Mouse (Mus musculus) adrenal gland, adult 8-10 months (tissue): ENCODE measurements at regions not wholly inside any gene's neighbourhood (a gene's known extent, or its start where the extent isn't known, plus 50 kb on each side); places are given as distances from the start of the nearest gene placed in this dataset.

Experiments
- DNase-seq: peaks from one replicate; pipeline ENCODE4 v3.0.0; 2022

DNA sequence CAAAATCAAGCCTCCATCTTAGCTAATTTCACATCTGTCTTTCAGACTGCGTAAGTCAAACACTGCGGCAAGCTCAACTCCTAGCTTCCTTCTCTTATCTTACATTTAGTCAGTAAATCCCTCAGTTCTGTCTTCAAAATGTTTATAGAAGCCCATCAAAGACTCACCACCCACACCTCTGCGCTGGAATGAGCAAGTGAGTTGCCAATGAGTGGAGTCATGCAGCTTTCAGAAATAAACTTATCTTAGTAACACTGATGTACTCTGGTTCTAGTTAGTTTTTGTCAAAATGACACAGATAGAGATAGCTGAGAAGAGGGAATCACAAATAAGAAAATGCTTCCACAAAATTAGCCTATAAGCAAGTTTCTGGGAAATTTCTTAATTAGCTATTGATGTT lies 280.7 kb upstream of the Prkd1 start:
- no peak for DNase-seq

DNA sequence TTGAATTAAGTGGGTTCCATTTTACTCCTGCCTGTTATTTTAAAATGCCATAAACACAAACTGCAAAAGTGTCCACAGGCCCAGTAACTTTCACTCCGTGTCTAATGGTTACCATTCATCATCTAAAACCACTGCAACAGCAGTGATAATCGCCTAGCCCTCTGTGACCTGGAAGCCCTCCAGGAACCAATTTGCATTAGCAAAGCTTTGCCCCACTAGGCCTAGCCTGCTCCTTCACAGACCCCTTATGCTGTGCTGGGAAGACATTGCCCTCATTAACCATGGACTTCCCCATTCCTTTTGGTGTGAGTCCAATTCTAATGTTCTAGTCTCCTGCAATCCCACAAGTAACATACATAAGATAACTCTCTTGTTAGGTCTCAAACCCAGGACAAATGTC lies 277.3 kb upstream of the Prkd1 start:
- no peak for DNase-seq

DNA sequence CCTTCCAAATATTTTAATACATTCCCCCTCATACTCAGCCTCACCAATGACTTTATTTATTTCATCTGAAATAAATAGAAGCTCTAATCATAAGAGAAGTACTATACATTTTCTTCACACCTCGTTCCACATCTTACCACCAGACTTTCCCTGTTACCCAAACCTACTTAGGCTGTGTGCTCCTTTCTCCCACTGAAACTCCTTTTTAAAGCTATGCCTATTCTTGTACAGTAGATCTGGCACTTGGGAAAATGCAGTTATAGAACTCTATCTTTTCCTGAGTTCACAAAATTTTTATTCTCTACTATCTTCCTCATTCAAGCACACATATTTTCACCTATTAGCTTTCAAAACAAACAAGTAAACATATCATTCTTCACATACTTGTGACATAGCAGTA lies 272.8 kb upstream of the Prkd1 start:
- DNase-seq = no peak

DNA sequence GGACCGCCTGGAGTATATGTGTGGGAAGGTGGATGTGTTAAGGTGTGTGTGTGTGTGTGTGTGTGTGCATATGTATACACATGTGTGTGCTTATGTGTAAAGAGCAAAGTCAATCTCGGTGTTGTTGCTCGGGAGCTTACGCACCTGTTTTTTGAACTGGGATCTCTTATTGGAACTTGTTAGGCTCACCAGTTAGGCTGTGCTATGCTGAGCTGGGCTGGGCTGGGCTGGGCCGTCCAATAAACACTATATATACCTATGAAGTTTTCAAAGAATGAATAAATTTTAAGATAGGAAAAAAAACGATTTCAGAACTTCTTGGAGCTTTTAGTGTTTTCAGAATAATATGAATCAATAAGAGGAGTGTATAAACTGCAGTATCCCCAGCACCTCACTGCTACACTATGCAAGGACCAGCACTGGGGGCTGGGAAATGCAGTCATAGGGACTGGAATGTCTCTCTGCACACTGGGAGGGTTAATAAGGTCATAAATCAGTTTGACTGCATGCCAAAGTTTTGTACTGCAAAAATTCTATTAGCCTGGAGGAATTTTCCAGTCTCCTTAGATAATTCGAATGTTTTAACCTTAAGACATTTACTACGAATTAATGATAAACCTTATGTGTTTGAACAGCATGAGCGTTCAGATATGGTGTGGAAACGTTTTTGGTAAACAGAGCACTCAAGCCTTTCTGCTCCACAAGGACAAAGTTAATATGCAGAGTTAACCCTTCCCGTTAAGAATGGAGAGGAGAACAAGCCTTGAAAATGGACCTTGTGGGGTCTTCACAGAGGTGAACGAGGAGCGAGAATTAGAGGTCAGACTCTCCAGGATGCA lies 250.9 kb upstream of the Prkd1 start:
- DNase-seq = no peak

DNA sequence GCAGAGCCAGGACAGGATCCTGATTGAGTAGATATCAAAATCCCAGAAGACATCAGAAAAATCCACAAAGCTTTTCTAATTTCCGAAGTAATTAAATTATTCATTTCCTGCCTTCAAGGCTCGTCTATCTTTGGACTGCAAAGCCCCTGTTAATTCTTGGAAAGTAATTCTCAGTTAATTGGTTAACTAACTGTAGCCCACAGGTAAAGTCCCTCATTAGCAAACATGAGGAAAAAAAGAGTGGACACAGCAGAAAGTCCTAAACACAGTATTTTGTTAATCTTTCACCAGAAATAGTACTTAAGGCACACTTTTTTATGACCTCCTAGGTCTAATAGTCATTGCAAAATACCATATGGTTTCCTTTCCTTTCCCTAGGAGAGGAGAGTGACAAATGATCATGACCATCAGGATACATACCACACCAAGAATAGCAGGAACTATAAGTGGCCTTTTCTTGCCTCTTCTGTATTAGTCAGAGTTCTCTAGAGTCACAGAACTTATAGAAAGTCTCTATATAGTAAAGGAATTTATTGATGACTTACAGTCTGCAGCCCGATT lies 248.8 kb upstream of the Prkd1 start:
- no peak for DNase-seq

DNA sequence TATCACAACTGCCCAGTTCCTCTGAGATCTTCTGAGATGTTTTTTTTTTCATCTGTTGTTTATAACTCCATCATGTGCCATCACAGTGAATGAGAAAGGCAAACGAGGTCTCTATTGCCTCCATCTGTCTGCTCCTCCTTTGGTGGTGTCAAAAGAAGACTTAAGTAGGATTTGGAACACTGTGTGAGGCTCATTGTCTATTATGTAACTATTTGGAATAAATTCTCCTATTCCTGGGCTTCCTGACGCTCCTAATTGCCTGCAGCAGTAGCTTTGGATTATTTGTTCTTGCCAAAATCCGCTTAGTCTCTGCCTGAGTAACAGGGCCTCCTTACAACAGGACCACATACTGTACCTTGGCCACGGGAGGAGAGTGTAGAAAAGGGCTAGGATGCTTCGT lies 244.7 kb upstream of the Prkd1 start:
- no peak for DNase-seq

DNA sequence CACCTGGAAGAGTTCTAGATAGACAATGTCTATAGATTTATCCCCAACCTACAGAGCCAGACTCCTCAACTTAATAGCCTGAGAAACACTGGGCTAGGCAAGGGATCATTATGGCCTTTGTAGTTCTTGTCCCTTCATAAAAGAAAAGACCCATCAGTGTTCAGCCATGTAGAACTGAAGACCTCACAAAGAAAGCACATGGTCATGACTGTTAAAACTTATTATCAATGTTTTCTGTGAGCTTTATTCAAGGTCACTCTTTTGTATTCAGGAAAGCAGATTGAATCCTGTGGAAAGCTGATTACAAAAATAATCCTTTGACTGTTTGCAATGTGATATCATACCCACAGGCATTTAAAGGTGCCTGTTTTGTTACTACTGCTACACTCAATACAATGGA lies 226.9 kb upstream of the Prkd1 start:
- no peak for DNase-seq

DNA sequence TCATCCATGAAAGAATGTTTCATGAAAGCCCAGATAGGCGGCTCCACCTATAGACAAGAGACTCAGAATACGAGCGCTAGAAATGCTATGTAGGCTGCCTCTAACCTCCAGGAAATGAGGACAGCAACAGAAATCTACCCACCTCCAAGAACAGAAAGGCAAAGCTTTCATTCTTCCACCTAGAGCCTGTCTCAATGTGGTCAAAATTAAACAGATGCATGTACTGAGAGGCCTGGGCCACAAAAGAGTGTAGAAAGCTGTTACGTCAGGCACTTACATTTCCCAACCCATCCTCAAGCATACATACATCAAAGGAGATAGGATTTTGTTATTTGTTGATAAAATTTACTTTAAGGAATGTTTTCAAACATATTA lies 225.1 kb upstream of the Prkd1 start:
- DNase-seq = no peak

DNA sequence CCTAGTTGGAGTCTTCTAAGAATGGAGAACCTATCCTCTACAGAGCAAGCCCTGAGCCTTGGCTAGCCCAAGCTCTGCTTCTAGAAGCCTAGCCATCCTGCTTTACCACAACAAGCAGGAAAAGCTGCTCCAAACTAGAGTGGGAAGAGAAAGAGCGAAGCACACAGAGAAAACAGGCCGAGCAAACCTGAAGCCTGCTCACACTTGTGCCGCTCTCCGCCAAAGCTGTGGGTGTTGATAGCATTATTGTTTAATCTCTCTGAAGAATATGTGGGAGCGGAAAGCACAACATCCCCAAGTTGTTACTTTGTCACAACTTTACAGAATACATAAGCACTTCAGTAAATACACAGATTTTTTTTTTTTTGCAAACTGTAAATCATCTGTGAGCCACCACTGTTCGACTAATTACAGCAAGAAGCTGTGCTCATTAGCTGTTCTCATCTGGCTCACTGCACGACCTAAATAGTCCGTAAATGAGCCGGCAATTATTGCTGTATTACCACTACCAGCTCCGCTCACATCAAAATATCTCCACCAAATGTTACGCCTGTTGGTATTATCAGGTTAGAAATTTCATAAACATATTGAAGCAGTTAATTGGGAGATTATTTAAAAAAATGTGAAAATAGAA lies 224.6 kb upstream of the Prkd1 start:
- no peak for DNase-seq

DNA sequence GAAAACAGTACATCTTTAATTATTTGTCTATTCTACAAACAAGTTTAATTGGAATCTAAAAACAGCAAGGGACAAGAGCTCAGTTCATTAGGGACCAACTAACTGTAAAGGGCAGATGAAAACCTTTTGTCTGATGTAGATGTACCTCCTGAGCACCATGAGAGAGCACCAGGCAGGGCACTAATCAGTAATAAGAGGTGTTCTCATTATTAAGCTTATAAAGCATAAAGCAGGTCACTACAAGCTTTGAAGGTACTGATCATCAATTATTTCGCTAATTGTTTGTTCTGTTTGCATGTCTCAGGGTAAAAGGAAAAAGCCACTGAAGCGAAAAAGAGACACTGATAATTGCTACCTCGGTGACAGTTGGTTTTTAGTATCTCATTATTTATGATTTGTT lies 202.7 kb upstream of the Prkd1 start:
- DNase-seq = no peak

DNA sequence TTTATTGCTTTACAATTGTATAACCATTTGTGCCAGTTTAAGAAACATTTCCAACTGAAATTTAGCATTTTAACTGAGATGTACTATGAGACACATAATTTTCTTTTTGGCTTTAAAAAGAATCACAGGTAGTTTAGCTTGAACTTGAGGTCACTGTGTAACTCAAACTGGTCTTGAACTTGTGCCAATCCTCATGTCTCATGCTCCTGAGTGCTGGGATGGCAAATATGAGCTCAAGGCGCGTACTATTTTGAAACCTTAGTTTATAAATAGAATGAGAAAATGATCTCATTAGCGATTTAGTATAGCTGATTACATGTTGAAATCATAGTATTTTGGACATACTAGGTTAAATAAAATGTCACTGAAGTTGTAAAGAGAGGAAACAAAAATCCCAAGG lies 199.1 kb upstream of the Prkd1 start:
- no peak for DNase-seq

DNA sequence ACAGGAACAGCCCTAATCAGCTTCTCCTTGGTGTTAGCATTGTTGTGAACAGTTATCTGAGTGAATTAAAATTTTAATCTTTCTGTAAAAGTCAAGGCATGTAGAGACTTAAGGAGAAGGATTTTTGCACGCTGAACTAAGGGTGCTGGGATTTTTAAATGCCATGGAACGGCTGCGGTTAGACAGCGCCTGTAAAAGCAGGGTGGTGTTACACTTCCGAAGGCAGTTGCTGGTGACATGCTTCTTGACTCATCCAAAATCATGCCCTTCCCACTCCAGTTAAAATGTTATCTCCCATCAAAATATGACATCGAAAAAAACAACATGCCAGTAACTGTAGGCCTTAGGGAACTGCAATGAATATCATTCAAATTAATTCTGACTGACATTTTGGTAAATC lies 193.8 kb upstream of the Prkd1 start:
- no peak for DNase-seq

DNA sequence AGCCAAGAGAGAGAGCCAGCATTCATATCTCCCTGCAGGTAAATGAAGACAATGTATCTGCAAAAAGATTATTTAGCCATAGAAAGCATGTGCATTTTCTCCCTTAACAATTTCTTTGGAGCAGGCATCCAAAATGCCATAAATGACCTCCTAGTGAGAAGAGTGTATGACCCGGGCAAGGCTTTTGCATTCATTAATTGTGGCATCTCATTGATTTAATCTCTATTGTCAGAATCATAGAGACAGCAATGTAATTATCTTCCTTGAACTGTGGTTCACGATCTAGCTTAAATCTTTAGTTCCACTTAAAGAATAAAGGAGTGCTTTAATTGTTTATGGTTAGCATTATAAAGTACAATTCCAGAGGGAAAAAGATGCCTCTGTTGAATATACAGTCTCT lies 190.5 kb upstream of the Prkd1 start:
- DNase-seq = no peak

DNA sequence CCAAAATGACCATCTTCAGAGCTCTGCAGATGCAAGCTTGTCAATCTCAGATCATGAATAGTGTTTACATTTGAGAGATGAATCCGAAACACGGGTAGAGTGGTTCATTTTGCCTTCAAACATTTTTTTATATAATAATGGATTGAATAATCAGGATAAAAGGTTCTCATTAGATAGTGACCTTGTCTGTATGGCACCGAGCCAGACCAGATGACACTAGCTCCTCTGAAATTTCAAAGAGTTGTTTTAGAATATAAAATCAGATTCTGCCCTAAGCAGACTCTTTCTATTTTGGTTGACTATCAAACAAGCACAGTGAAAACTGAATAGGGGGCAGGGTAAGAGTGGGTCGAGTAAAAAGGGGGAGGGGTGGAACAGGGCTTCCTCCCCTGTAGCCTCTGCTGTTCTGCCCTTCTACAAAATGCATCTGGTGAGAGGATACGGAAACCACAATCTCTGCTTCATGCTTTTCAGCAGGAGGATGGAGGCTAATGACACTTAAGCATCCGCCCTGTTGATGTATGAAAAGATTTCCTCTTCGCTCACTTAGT lies 159.9 kb upstream of the Prkd1 start:
- DNase-seq = no peak

DNA sequence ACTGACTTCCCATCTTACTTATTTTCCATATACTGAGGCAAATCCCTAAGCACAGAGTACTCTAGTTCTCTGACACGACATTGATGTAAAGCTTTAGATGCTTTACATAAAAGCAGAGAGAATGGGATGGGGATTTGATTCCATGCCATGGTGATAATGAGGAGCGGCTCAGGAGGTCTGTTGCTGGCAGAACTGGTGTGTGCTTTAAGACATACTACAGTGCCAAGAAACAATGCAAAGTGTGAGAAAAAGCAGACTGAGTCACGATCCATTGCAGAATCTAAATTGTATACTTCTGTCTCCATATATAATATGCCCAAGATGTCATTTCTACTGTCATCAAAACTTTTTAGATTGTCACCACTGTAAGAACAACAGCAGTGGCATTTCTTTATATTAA lies 155.5 kb upstream of the Prkd1 start:
- no peak for DNase-seq

DNA sequence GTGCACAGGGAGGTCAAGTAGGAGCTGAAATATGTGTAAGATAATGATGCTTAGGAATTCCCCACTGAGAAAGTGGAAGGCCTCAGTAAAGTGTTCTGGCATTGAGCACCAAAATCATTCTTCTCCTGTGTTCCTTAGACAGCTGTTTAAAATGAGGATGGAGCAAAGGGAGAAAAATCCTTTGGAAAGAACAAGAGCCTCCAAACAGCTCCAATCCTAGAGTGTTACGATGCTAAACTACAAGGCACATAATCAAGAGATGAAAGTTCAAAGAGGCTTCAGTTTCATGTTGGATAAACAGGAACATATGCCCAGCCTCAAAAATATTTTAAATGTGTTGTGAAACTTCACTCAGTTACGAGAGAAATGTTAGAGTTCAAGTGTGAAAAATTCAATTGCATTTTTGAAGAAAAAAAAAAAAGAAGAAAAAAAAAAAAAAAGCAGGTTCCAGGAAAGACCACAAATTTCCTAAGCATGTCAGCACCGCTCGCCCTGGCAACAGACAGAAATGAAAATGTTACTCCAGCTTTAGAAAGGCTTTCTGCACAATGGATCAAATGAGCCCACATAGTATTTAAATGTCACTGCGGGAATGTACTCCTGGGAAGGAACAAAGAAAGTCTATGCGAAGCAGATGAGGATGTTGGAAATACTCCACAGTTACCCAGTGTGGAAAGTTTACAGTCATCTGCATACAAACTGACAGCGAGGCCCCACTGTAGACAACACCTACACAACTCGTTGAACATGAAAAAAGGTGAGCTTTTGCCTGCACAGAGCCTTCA lies 116.5 kb upstream of the Prkd1 start:
- no peak for DNase-seq

DNA sequence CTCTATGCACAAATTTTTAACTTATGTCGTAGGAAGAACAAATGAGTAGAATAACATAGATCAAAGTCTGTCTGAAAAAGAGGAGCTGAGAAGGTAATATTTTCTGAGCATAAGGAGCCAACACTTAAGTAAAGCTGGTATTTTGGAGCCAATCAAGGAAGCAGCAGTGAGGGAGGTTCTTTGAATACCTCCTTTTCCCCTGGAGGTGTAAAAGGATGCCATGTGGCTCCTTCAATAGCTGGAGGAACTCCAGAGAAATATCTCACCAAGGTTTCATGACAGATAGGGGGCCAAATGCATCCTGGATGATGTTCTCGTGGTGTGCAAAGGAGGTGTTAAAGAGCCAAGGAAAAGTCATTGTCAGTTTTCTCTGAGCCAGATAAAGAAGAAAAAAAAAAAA lies 115.6 kb upstream of the Prkd1 start:
- DNase-seq = no peak

DNA sequence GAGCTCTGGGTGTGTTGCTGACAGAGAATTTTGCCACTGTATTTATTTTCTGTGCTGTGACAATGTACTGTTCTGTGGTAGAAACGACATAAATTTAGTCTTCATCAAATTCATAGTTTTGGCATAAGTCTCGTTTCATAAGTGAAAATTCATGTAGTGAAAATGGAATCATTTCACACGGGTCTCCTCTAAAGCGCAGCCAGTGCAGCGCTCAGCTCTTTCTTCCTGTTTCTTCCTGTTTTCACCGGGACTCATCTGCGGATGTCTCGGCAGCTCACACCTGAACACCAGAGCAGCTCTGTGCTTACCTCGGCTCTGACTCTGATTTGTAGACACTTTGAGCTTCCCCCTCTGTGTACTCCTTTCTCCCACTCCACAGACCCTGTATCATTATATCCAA lies 85.2 kb upstream of the Prkd1 start:
- DNase-seq = no peak

DNA sequence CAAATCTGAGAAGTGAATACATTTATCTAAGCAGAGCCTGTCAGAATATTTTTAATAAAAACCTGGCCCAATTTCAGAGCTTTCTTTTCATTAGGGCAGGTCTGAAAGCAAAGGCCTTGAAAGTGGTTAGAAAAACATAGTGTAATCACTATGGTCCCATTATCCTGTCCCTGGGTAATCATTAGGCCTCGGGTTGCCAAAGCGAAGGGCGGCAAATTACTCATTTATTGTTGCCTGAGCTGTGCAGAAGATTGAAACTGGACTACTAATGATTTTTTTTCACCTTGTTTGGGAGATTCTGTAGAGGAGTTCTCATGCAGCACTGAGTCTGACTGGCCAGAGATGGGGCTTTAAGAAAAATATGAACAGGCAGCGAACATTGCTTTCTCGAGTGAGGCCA lies 63.7 kb upstream of the Prkd1 start:
- no peak for DNase-seq

DNA sequence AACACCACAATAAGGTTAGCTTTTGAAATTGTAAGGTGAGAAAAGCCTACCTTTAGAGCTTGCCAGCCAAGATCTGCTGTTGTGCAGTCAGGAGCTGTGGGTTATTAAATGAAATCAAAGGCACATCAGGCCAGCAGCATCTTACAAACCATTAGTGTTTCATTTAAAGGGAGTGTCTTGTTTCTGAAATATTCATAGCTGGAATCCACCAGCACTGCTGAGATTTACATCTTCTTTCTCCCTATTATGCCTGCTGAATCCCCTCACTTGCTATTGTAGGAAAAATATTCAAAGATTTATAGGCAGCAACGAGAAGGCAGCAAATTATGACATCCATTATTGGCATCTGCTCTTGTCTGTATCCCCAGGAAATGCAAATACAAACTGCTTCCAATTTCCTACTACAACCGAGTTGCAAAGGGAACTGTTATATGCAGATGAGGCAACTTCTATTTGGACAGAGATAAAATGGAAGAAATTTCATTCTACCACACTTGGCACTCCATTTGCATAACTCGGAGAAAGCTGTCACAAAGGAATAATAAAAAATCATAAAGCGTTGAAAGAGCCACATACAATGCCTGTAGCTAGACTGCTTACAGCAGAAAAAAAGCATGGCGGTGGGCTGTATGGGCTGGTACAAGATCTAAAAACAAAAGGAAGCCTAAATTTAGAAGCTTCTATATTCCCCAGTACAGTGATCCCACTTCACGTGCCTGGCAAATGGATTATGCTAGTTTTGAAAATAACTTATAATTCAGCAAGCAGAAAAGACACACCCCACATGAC lies 60.3 kb upstream of the Prkd1 start:
- no peak for DNase-seq

DNA sequence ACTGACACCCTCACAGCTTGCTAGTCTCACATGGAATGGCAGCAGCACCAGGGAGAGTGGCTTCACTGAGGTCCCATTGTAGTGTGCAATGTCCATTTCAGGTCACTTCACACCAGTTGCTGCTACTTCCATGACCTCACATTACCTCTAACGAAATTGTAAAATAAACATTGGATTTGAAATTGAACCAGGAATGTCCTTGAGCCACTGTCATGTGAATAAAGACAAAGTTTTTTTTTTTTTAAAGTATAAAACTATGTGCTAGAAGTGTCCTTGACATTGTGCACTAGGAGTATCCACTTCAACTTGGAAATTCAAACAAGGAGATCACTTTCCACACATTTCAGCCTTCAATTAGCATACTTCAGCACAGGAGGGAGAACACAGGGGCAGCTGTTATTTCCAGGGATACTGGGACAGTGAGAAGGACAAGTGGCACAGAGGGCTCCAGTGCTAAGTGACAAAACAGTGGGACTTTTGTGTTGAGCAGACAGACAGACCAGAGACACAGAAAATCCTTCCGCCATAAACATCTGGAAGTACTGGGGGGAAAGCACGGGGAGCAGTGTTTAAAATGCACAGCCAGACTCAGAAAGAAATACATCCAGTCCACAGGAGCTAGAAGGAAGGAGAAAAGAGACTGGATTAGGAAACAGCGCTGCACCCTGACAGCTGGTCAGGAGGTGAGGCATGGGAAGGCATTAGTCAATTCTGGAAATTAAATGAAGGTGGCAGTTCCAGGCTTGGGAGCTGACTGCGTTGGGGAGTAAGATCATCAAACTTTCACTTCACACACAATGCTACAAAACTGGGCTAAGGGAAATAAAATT lies 49.9 kb upstream of the Prkd1 start:
- no peak for DNase-seq
